Mouse (Mus musculus) stomach, postnatal 0 days (tissue): Measurements from ENCODE around the gene Ankk1.

ENCODE experiments used
- CTCF ChIP-seq: IDR thresholded peaks from 2 replicates; pipeline ENCODE4 v1.5.1; 2016; ENCODE audit warnings: antibody characterized with exemption, low read depth, mild to moderate bottlenecking, moderate library complexity
- EP300 ChIP-seq: optimal IDR thresholded peaks from 2 replicates; pipeline ENCODE3; 2016; ENCODE audit warnings: antibody characterized with exemption

GRCm38 (mm10) chr9:49407028-49407427 lies 19.8 kb downstream of the Ankk1 start:
- TF ChIP-seq CTCF (no peak), EP300 (no peak)
